Mouse (Mus musculus): ENCODE data around the gene Lpcat1. TPM values are rescaled to one million over a fixed set of nuclear protein-coding genes. Genes with fewer than 3 reads are reported as not detected.

The Lpcat1 gene
- polyA plus RNA-seq, 1 experiment, result 20.1 TPM

GRCm38 (mm10) chr13:73445087-73445486 lies 21.9 kb upstream of the Lpcat1 start:
- H3K4me1 ChIP-seq (ENCODE audit: control insufficient read depth, insufficient read depth, low read length), result no peaks in the 10 kb centered on the region
- no peak overlapping the region for H3K27ac ChIP-seq (ENCODE audit: insufficient read depth, low read length)
- TF ChIP-seq POLR2A (IDR thresholded peaks at IDR 0.05; ENCODE audit: low read depth, low read length) (no peak), CTCF (IDR thresholded peaks at IDR 0.05; ENCODE audit: borderline replicate concordance, insufficient read depth, low read length) (no peak)
- H3K4me3 ChIP-seq (ENCODE audit: insufficient read depth, low read length), result no peak overlapping the region

GRCm38 (mm10) chr13:73446076-73446475 lies 20.9 kb upstream of the Lpcat1 start:
- no peak for TF ChIP-seq POLR2A (IDR thresholded peaks at IDR 0.05; ENCODE audit: low read depth, low read length)
- TF ChIP-seq CTCF (IDR thresholded peaks at IDR 0.05; ENCODE audit: borderline replicate concordance, insufficient read depth, low read length), result no peak
- H3K4me3 ChIP-seq (ENCODE audit: insufficient read depth, low read length), result no peak overlapping the region
- H3K4me1 ChIP-seq (ENCODE audit: control insufficient read depth, insufficient read depth, low read length), result no peaks in the 10 kb centered on the region
- no peak overlapping the region for H3K27ac ChIP-seq (ENCODE audit: insufficient read depth, low read length)

GRCm38 (mm10) chr13:73446494-73446893 lies 20.5 kb upstream of the Lpcat1 start:
- Histone ChIP-seq H3K27ac (ENCODE audit: insufficient read depth, low read length) (no peak overlapping the region), H3K4me3 (ENCODE audit: insufficient read depth, low read length) (no peak overlapping the region), H3K4me1 (ENCODE audit: control insufficient read depth, insufficient read depth, low read length) (no peaks in the 10 kb centered on the region)
- TF ChIP-seq POLR2A (IDR thresholded peaks at IDR 0.05; ENCODE audit: low read depth, low read length) (no peak), CTCF (IDR thresholded peaks at IDR 0.05; ENCODE audit: borderline replicate concordance, insufficient read depth, low read length) (no peak)

DNA sequence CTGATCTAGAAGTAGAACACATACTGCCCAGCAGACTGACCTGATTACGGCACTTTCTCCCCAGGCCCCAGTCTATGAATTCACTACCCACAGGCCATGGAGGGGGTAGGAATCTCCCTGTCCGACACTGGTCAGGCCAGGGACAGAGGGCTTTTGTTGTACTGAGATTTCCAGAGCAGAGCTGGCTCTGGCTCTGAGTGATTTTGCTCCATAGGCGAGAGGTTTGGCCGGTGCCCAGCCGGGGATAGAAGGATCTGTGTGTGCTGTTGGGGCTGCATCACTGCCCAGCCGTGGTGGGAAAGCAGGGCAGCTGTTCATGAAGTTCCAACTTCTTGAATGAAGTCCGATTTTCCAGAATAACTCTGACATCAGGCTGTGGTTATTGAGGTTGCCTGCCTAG lies 20.1 kb upstream of the Lpcat1 start:
- Histone ChIP-seq H3K4me3 (ENCODE audit: insufficient read depth, low read length) (no peak overlapping the region), H3K4me1 (ENCODE audit: control insufficient read depth, insufficient read depth, low read length) (no peaks in the 10 kb centered on the region), H3K27ac (ENCODE audit: insufficient read depth, low read length) (no peak overlapping the region)
- TF ChIP-seq POLR2A (IDR thresholded peaks at IDR 0.05; ENCODE audit: low read depth, low read length) (no peak), CTCF (IDR thresholded peaks at IDR 0.05; ENCODE audit: borderline replicate concordance, insufficient read depth, low read length) (no peak)

DNA sequence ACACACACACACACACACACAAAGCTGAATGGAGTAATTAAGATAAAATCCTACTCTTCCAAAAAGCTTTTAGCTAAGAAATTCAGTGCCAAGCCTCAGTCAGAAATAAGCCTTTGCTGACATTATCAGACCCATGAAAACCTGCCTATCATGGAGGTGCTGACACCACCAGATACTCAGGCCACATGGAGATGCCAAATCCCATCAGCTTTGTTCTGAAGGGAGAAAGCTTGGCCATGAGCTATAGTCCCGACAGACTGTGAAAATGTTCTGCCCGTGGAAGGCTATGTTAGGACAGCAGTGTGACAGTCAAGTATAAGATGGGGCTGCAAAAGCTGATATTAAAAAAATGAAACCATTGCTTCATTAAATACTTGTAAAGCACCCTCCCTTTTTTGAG lies 19.5 kb upstream of the Lpcat1 start:
- Histone ChIP-seq H3K27ac (ENCODE audit: insufficient read depth, low read length) (no peak overlapping the region), H3K4me3 (ENCODE audit: insufficient read depth, low read length) (no peak overlapping the region), H3K4me1 (ENCODE audit: control insufficient read depth, insufficient read depth, low read length) (no peaks in the 10 kb centered on the region)
- TF ChIP-seq CTCF (IDR thresholded peaks at IDR 0.05; ENCODE audit: borderline replicate concordance, insufficient read depth, low read length) (no peak), POLR2A (IDR thresholded peaks at IDR 0.05; ENCODE audit: low read depth, low read length) (no peak)

- no peak overlapping the region for H3K27ac ChIP-seq (ENCODE audit: insufficient read depth, low read length)
- H3K4me3 ChIP-seq (ENCODE audit: insufficient read depth, low read length), result no peak overlapping the region
- TF ChIP-seq CTCF (IDR thresholded peaks at IDR 0.05; ENCODE audit: borderline replicate concordance, insufficient read depth, low read length) (no peak), POLR2A (IDR thresholded peaks at IDR 0.05; ENCODE audit: low read depth, low read length) (no peak)
- no peaks in the 10 kb centered on the region for H3K4me1 ChIP-seq (ENCODE audit: control insufficient read depth, insufficient read depth, low read length)
These were observed 18.8 kb upstream of the Lpcat1 start for GRCm38 (mm10) chr13:73448201-73448600.

DNA sequence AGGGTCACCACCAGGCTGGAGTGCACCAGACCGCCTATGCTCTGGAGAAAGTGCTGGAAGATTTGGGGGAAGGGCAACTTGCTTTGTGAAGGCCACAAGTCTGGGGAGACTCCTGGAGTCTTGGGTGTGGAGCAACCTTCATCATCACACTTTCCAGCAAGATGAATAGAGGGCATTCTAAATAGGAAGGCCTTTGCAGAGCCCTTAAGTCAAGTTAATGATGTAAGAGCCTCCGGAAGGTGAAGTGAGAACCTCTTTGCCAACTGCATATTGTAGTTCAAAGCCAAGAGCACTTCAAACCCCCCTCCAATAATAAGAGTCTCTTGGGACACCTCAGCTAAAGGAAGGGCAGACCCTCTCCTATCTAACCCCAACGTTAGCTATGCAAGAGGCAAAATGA lies 18.3 kb upstream of the Lpcat1 start:
- Histone ChIP-seq H3K27ac (ENCODE audit: insufficient read depth, low read length) (no peak overlapping the region), H3K4me3 (ENCODE audit: insufficient read depth, low read length) (no peak overlapping the region), H3K4me1 (ENCODE audit: control insufficient read depth, insufficient read depth, low read length) (no peaks in the 10 kb centered on the region)
- TF ChIP-seq POLR2A (IDR thresholded peaks at IDR 0.05; ENCODE audit: low read depth, low read length) (no peak), CTCF (IDR thresholded peaks at IDR 0.05; ENCODE audit: borderline replicate concordance, insufficient read depth, low read length) (no peak)

GRCm38 (mm10) chr13:73453503-73454217 lies 13.3 kb upstream of the Lpcat1 start:
- no peak overlapping the region for H3K4me3 ChIP-seq (ENCODE audit: insufficient read depth, low read length)
- H3K27ac ChIP-seq (ENCODE audit: insufficient read depth, low read length), result no peak overlapping the region
- 0 out of 2 replicates have a peak, but pooled peaks cover 2% of the 10 kb centered on the region for H3K4me1 ChIP-seq (ENCODE audit: control insufficient read depth, insufficient read depth, low read length)
- TF ChIP-seq POLR2A (IDR thresholded peaks at IDR 0.05; ENCODE audit: low read depth, low read length) (no peak), CTCF (IDR thresholded peaks at IDR 0.05; ENCODE audit: borderline replicate concordance, insufficient read depth, low read length) (no peak)

DNA sequence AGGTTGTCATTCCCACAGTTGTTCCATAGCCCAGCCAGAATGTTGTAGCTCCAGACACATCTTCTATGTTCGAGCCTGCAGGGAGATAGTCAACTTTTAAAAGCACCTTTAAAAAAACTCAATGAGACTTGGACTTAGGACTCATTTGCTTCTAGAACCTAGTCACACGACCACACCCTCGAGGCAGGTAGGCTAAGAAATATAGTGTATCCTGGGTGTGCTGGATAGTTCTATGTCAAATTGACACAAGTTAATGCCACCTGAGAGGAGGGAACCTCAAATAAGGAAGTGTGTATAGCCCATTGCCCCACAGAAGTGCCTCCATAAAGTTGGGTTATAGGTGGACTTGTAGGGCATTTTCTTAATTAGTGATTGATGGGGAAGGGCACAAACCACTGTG lies 11.7 kb upstream of the Lpcat1 start:
- H3K4me1 ChIP-seq (ENCODE audit: control insufficient read depth, insufficient read depth, low read length), result 0 out of 2 replicates have a peak, but pooled peaks cover 2% of the 10 kb centered on the region
- TF ChIP-seq CTCF (IDR thresholded peaks at IDR 0.05; ENCODE audit: borderline replicate concordance, insufficient read depth, low read length), result no peak
- TF ChIP-seq POLR2A (IDR thresholded peaks at IDR 0.05; ENCODE audit: low read depth, low read length), result no peak
- H3K27ac ChIP-seq (ENCODE audit: insufficient read depth, low read length), result no peak overlapping the region
- no peak overlapping the region for H3K4me3 ChIP-seq (ENCODE audit: insufficient read depth, low read length)

GRCm38 (mm10) chr13:73457301-73457700 lies 9.7 kb upstream of the Lpcat1 start:
- Histone ChIP-seq H3K27ac (ENCODE audit: insufficient read depth, low read length) (no peak overlapping the region), H3K4me1 (ENCODE audit: control insufficient read depth, insufficient read depth, low read length) (0 out of 2 replicates have a peak, but pooled peaks cover 2% of the 10 kb centered on the region), H3K4me3 (ENCODE audit: insufficient read depth, low read length) (no peak overlapping the region)
- TF ChIP-seq POLR2A (IDR thresholded peaks at IDR 0.05; ENCODE audit: low read depth, low read length) (no peak), CTCF (IDR thresholded peaks at IDR 0.05; ENCODE audit: borderline replicate concordance, insufficient read depth, low read length) (no peak)

All from embryonic fibroblast, embryonic 13.5 days (primary cell).